ENCODE assay signal across 9 mouse cellular contexts in the genomic region with DNA sequence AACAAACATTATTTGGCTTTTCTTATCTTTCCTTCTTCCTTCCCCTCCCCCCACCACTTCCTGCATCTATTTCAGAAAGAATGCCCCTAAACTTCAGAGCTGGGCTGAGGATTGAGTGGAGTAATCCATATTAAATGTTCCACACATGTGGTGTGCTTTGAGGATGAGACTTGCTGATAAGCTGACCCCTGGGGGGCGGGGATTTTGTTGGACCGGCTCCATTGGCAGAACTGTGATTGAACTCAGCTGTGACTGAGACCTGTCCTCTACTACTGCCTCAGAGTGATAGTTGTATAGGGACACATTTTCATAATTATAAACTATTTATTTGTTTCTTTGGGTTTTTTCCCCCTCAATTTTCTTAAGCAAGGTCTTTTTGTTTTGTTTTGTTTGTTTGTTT. TPM values are rescaled to one million over a fixed set of nuclear protein-coding genes. Genes with fewer than 3 reads are reported as not detected.
DNase-seq lines count a peak whose midpoint lies in the region; ATAC-seq lines count a peak whose summit lies in the region.
"Had no signal": no experiment of that assay in that cellular context is flagged by ENCODE, and none has a peak within 500 bp of the region (broad histone marks: within the 10 kb centered on the region; RNA-seq: fewer than 3 reads in every experiment).

No protein-coding gene starts in this region.

- DNase-seq in hindbrain, embryonic 14.5 days (ENCODE audit: low spot score): no peak
- no peak for DNase-seq in hindbrain, embryonic 10.5 days (ENCODE audit: low spot score)
- peak; percentile 24 for DNase-seq in embryo, embryonic 11 days
- peak; percentile 20 to 26 for DNase-seq in kidney, adult 8-10 months
- DNase-seq in urinary bladder, adult 2 months (ENCODE audit: low spot score): no peak

- H3K9ac ChIP-seq in hindbrain, embryonic 14.5 days: no peak overlapping the region
- H3K9ac ChIP-seq: forebrain, embryonic 15.5 days; midbrain, embryonic 15.5 days had no signal

- H3K4me2 ChIP-seq in hindbrain, embryonic 14.5 days (replicated peaks): 0 out of 2 replicates have a peak overlapping the region, but pooled peaks have one; percentile 12
- H3K4me2 ChIP-seq: forebrain, embryonic 15.5 days; midbrain, embryonic 15.5 days had no signal

- no peak overlapping the region for H3K27ac ChIP-seq in hindbrain, embryonic 14.5 days
- H3K27ac ChIP-seq in hindbrain, embryonic 10.5 days: no peak overlapping the region
- H3K27ac ChIP-seq in brown adipose tissue, adult 24 weeks (replicated peaks; ENCODE audit: low read depth, low read length): peak overlapping the region; percentile 26; the same call in 1 of the 2 replicates
- H3K27ac ChIP-seq: forebrain, embryonic 15.5 days; midbrain, embryonic 15.5 days had no signal

- H3K4me3 ChIP-seq in hindbrain, embryonic 14.5 days (replicated peaks; ENCODE audit: low read length): no peak overlapping the region
- no peak overlapping the region for H3K4me3 ChIP-seq in hindbrain, embryonic 10.5 days
- no peak overlapping the region for H3K4me3 ChIP-seq in brown adipose tissue, adult 24 weeks (ENCODE audit: insufficient read depth, low read depth, low read length)
- H3K4me3 ChIP-seq: forebrain, embryonic 15.5 days; midbrain, embryonic 15.5 days had no signal

- H3K27me3 ChIP-seq in hindbrain, embryonic 14.5 days (ENCODE audit: control insufficient read depth, insufficient read depth, low read length): no peaks in the 10 kb centered on the region
- H3K27me3 ChIP-seq in hindbrain, embryonic 10.5 days (ENCODE audit: insufficient read depth, poor library complexity, severe bottlenecking): peaks cover 3% of the 10 kb centered on the region; the same call in 1 of the 2 replicates
- H3K27me3 ChIP-seq: forebrain, embryonic 15.5 days had no signal

- no peak for ATAC-seq in hindbrain, embryonic 14.5 days (ENCODE audit: low FRiP score)
- ATAC-seq in inflammation-experienced regulatory T-cells, adult 6 months: no peak
- ATAC-seq: forebrain, embryonic 15.5 days; midbrain, embryonic 15.5 days had no signal

- H3K4me1 ChIP-seq in hindbrain, embryonic 14.5 days (replicated peaks; ENCODE audit: control insufficient read depth, insufficient read depth, low read length): no peaks in the 10 kb centered on the region
- H3K4me1 ChIP-seq in hindbrain, embryonic 10.5 days (replicated peaks): peaks cover 22% of the 10 kb centered on the region
- H3K4me1 ChIP-seq in brown adipose tissue, adult 24 weeks (ENCODE audit: control insufficient read depth, insufficient read depth, insufficient read length, low read length): peaks cover 17% of the 10 kb centered on the region

- 74% methylated on average over 2 of the region's 2 CpGs for WGBS in hindbrain, embryonic 14.5 days
- 64% methylated on average over 2 of the region's 2 CpGs for WGBS in hindbrain, embryonic 10.5 days

- no peaks in the 10 kb centered on the region for H3K36me3 ChIP-seq in hindbrain, embryonic 14.5 days (replicated peaks; ENCODE audit: control insufficient read depth, insufficient read depth)
- no peaks in the 10 kb centered on the region for H3K36me3 ChIP-seq in hindbrain, embryonic 10.5 days
- H3K36me3 ChIP-seq: forebrain, embryonic 15.5 days; midbrain, embryonic 15.5 days had no signal

- no peaks in the 10 kb centered on the region for H3K9me3 ChIP-seq in hindbrain, embryonic 14.5 days (ENCODE audit: control insufficient read depth, low read length)
- H3K9me3 ChIP-seq in hindbrain, embryonic 10.5 days: no peaks in the 10 kb centered on the region
- H3K9me3 ChIP-seq: forebrain, embryonic 15.5 days; midbrain, embryonic 15.5 days had no signal

RNA-seq across cellular contexts. Expression of gene Plekhg1, which starts 2.9 kb away (rescaled TPM):
- polyA plus RNA-seq in hindbrain, embryonic 14.5 days (2014; fragmentation: Nextera tagmentation; extraction: Ambion mirVana): 9.1 and 10.3 TPM in 2 replicates
- polyA plus RNA-seq in hindbrain, embryonic 10.5 days (2016; fragmentation: Nextera tagmentation; extraction: Ambion mirVana): 10.9 and 12.5 TPM in 2 replicates
- 1.1 and 2.1 TPM in 2 replicates for polyA plus RNA-seq in brown adipose tissue, adult 24 weeks (2012; ENCODE audit: insufficient read depth, insufficient read length, missing spikeins)
- under 1 TPM in 1 of 3 experiments, not detected in 2; 0.19 TPM for polyA plus RNA-seq in inflammation-experienced regulatory T-cells, adult 6 months (2017; shearing (Covaris generic))
- polyA plus RNA-seq in urinary bladder, adult 2 months (2012; rRNA removed): 8.2 and 9.2 TPM in 2 replicates

Comparison
In these comparisons a context has a peak if more than half of its experiments do, and no peak if none do; other contexts are left out.
1. DNase-seq: peak in embryo, embryonic 11 days (single experiment) and kidney, adult 8-10 months (2 of 2); none in hindbrain, embryonic 14.5 days (single experiment), hindbrain, embryonic 10.5 days (single experiment) and urinary bladder, adult 2 months (single experiment).